Comparison of ENCODE assay signal across 9 mouse cellular contexts in the genomic region with DNA sequence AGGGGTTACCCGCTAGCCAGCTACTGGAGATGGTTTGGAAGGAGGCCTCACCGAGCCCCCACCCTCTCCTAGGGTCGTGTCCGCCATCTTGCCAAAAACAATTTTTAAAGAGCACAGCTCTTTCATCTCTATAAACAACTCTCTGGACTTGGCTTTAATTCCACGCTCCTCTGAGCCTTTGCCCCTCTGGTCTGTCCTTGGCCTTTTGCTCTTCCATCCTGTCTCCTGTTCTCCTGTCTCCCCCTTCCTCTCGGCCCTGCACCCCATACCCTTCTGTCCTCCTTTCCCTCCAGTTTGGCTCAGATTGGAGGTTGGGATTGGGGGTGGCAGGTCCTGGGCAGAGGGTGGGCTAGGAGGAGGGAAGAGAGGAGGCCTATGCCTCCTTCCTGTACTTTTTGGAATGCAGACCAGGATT. TPM values are rescaled to one million over a fixed set of nuclear protein-coding genes. Genes with fewer than 3 reads are reported as not detected.
A peak's percentile ranks its signal among the peaks of the same experiment; 100 is the strongest.
DNase-seq lines count a peak whose midpoint lies in the region; ATAC-seq and TF ChIP-seq lines count a peak whose summit lies in the region.
"Had no signal": no experiment of that assay in that cellular context is flagged by ENCODE, and none has a peak within 500 bp of the region (broad histone marks: within the 10 kb centered on the region; RNA-seq: fewer than 3 reads in every experiment).

No protein-coding gene starts in this region.

- ATAC-seq in heart, embryonic 12.5 days (ENCODE audit: insufficient number of reproducible peaks, low FRiP score): no peak
- ATAC-seq in lung, postnatal 0 days: no peak
- no peak for ATAC-seq in activated CD4-positive, CD25-positive, alpha-beta regulatory T cell, adult 4 months

- no peak for TF ChIP-seq CTCF in MEL (IDR thresholded peaks at IDR 0.05 in 2 of 3, conservative IDR thresholded peaks at IDR 0.05 in 1 of 3; ENCODE audit: control insufficient read depth in 1 of 3, insufficient read depth in 1 of 3, low read depth in 2 of 3, low read length in 3 of 3, poor library complexity in 1 of 3, severe bottlenecking in 1 of 3)
- no peak for TF ChIP-seq CTCF in lung, postnatal 0 days (IDR thresholded peaks at IDR 0.05)

- DNase-seq in heart, postnatal 25 days (ENCODE audit: low spot score): no peak
- no peak for DNase-seq in MEL (ENCODE audit: low read depth, low spot score)
- no peak for DNase-seq in hindbrain, embryonic 10.5 days (ENCODE audit: low spot score)
- DNase-seq in lung, postnatal 0 days (ENCODE audit: low spot score): no peak
- DNase-seq in frontal cortex, postnatal 36 days (ENCODE audit: low spot score in 2 of 2): no peak
- DNase-seq in testis, postnatal 14 days (ENCODE audit: low spot score): no peak

- H3K36me3 ChIP-seq in heart, embryonic 12.5 days: peaks cover 30% of the 10 kb centered on the region
- peaks cover 0 to 13% of the 10 kb centered on the region in 2 experiments; a peak in 2 of 4 replicates for H3K36me3 ChIP-seq in MEL (ENCODE audit: control insufficient read depth in 1 of 2, insufficient read depth in 2 of 2, low read length in 2 of 2)
- peaks cover 17% of the 10 kb centered on the region for H3K36me3 ChIP-seq in hindbrain, embryonic 10.5 days
- H3K36me3 ChIP-seq in lung, postnatal 0 days (ENCODE audit: insufficient read depth, low read length): peaks cover 3% of the 10 kb centered on the region; the same call in 1 of the 2 replicates

- 0 out of 4 replicates have a peak, but pooled peaks of 1 of the 2 experiments have one; percentile 19 for TF ChIP-seq POLR2A in MEL (IDR thresholded peaks at IDR 0.05; ENCODE audit: control insufficient read depth in 1 of 2, insufficient read depth in 1 of 2, low read depth in 1 of 2, low read length in 2 of 2, poor library complexity in 1 of 2)

- no peak for TF ChIP-seq RAD21 in MEL (IDR thresholded peaks at IDR 0.05; ENCODE audit: low read depth, low read length)

- intact Hi-C loops in heart, postnatal 25 days (cut with DNase I): no loop called here

- H3K27me3 ChIP-seq in heart, embryonic 12.5 days (replicated peaks): no peaks in the 10 kb centered on the region
- H3K27me3 ChIP-seq in MEL (ENCODE audit: control insufficient read depth in 1 of 2, insufficient read depth in 2 of 2, low read length in 2 of 2): no peaks in the 10 kb centered on the region
- peaks cover 21% of the 10 kb centered on the region for H3K27me3 ChIP-seq in hindbrain, embryonic 10.5 days (ENCODE audit: insufficient read depth, poor library complexity, severe bottlenecking)
- no peaks in the 10 kb centered on the region for H3K27me3 ChIP-seq in lung, postnatal 0 days (replicated peaks; ENCODE audit: insufficient read depth, low read length)

- H3K79me2 ChIP-seq in MEL (ENCODE audit: control insufficient read depth, insufficient read depth, low read length, poor library complexity): peaks cover 3% of the 10 kb centered on the region

- H3K4me1 ChIP-seq in heart, embryonic 12.5 days (replicated peaks): peaks cover 98% of the 10 kb centered on the region
- peaks cover under 1 to 23% of the 10 kb centered on the region in 2 experiments for H3K4me1 ChIP-seq in MEL (ENCODE audit: control insufficient read depth in 1 of 2, insufficient read depth in 2 of 2, low read length in 2 of 2)
- H3K4me1 ChIP-seq in hindbrain, embryonic 10.5 days (replicated peaks): peaks cover 100% of the 10 kb centered on the region
- peaks cover 45% of the 10 kb centered on the region for H3K4me1 ChIP-seq in lung, postnatal 0 days (ENCODE audit: insufficient read depth, low read depth, low read length)

- peak overlapping the region; percentile 100 for H3K4me2 ChIP-seq in heart, embryonic 12.5 days
- peak overlapping the region; percentile 98 for H3K4me2 ChIP-seq in lung, postnatal 0 days (replicated peaks; ENCODE audit: low read depth, low read length)

- H3K27ac ChIP-seq in heart, embryonic 12.5 days (ENCODE audit: poor library complexity, severe bottlenecking): peak overlapping the region; percentile 87
- H3K27ac ChIP-seq in MEL (ENCODE audit: control insufficient read depth, low read depth, low read length): no peak overlapping the region
- peak overlapping the region; percentile 93 for H3K27ac ChIP-seq in hindbrain, embryonic 10.5 days
- H3K27ac ChIP-seq in lung, postnatal 0 days (ENCODE audit: low read length): peak overlapping the region; percentile 84

- 23% methylated on average over 6 of the region's 6 CpGs for WGBS in heart, embryonic 12.5 days
- 14% methylated on average over 6 of the region's 6 CpGs for WGBS in hindbrain, embryonic 10.5 days
- 5% methylated on average over 6 of the region's 6 CpGs for WGBS in lung, postnatal 0 days

- no peak for TF ChIP-seq EP300 in MEL (IDR thresholded peaks at IDR 0.05; ENCODE audit: low read depth in 1 of 2, low read length in 2 of 2)
- no peak for TF ChIP-seq EP300 in lung, postnatal 0 days (IDR thresholded peaks at IDR 0.05)

- peak overlapping the region; percentile 77 for H3K4me3 ChIP-seq in heart, embryonic 12.5 days
- H3K4me3 ChIP-seq in MEL (ENCODE audit: control insufficient read depth in 1 of 2, insufficient read depth in 1 of 2, low read depth in 2 of 2, low read length in 2 of 2): peak overlapping the region; percentile 36 to 38; a peak in 2 of 4 replicates
- peak overlapping the region; percentile 83 for H3K4me3 ChIP-seq in hindbrain, embryonic 10.5 days
- H3K4me3 ChIP-seq in lung, postnatal 0 days (ENCODE audit: low read depth, low read length): peak overlapping the region; percentile 63

- no peaks in the 10 kb centered on the region for H3K9me3 ChIP-seq in heart, embryonic 12.5 days (replicated peaks)
- H3K9me3 ChIP-seq in MEL (replicated peaks; ENCODE audit: insufficient read depth, low read length): no peaks in the 10 kb centered on the region
- H3K9me3 ChIP-seq in hindbrain, embryonic 10.5 days: no peaks in the 10 kb centered on the region
- no peaks in the 10 kb centered on the region for H3K9me3 ChIP-seq in lung, postnatal 0 days (ENCODE audit: low read length)

- H3K9ac ChIP-seq in heart, embryonic 12.5 days: peak overlapping the region; percentile 88
- H3K9ac ChIP-seq in MEL (ENCODE audit: control insufficient read depth, low read depth, low read length, poor library complexity, severe bottlenecking): peak overlapping the region; percentile 55
- H3K9ac ChIP-seq in lung, postnatal 0 days (replicated peaks; ENCODE audit: low read depth): peak overlapping the region; percentile 29; the same call in 1 of the 2 replicates

TF ChIP-seq in MEL, 35 proteins besides CTCF, POLR2A, EP300 and RAD21:
- no peak for TF ChIP-seq CHD2 (IDR thresholded peaks at IDR 0.05; ENCODE audit: low read length)
- no peak for TF ChIP-seq RCOR1 (IDR thresholded peaks at IDR 0.05; ENCODE audit: low read depth, low read length)
- TF ChIP-seq ZNF384 (IDR thresholded peaks at IDR 0.05; ENCODE audit: low read depth, low read length): no peak
- TF ChIP-seq ELF1 (IDR thresholded peaks at IDR 0.05; ENCODE audit: low read depth, low read length): no peak
- TF ChIP-seq JUND (IDR thresholded peaks at IDR 0.05; ENCODE audit: low read depth, low read length): no peak
- TF ChIP-seq GATA1 (IDR thresholded peaks at IDR 0.05; ENCODE audit: low read depth, low read length): no peak
- no peak for TF ChIP-seq MAX (IDR thresholded peaks at IDR 0.05; ENCODE audit: low read length)

RNA-seq across cellular contexts. Expression of a gene that starts 18.6 kb away (rescaled TPM):
- 3.5 and 3.9 TPM in 2 replicates for polyA plus RNA-seq in heart, embryonic 12.5 days (2016; fragmentation: Nextera tagmentation; extraction: Ambion mirVana)
- 1 to 10 TPM in 1 of 2 experiments, under 1 TPM in 1; 0.52 to 1.1 TPM for total RNA-seq in heart, postnatal 25 days (2021)
- total RNA-seq in MEL (2012; rRNA removed): not detected in 2 replicates
- not detected for polyA plus RNA-seq in MEL (2012; ENCODE audit: insufficient read depth in 1 of 2, insufficient read length in 2 of 2, low read depth in 1 of 2, low replicate concordance in 2 of 2, missing spikeins in 1 of 2)
- 0.44 TPM in 1 of 2 replicates, not detected in the other for polyA plus RNA-seq in hindbrain, embryonic 10.5 days (2016; fragmentation: Nextera tagmentation; extraction: Ambion mirVana)
- 0.56 and 1.0 TPM in 2 replicates for polyA plus RNA-seq in lung, postnatal 0 days (2015; fragmentation: Nextera tagmentation; extraction: Ambion mirVana)
- under 1 TPM in 1 of 2 experiments, not detected in 1; 0.41 TPM for polyA plus RNA-seq in activated CD4-positive, CD25-positive, alpha-beta regulatory T cell, adult 4 months (2017; shearing (Covaris generic))
- total RNA-seq: common myeloid progenitor, adult 5-6 weeks had no signal

RNA-seq across cellular contexts. Expression of a gene that starts 36.6 kb away (rescaled TPM):
- 33.8 and 35.1 TPM in 2 replicates for polyA plus RNA-seq in heart, embryonic 12.5 days (2016; fragmentation: Nextera tagmentation; extraction: Ambion mirVana)
- 10 to 100 TPM; 11.8 TPM for total RNA-seq in heart, postnatal 25 days (2021)
- 9.8 and 12.1 TPM in 2 replicates for total RNA-seq in MEL (2012; rRNA removed)
- 10 to 100 TPM in 1 of 2 experiments, not detected in 1; 13.7 TPM for polyA plus RNA-seq in MEL (2012; ENCODE audit: insufficient read depth in 1 of 2, insufficient read length in 2 of 2, low read depth in 1 of 2, low replicate concordance in 2 of 2, missing spikeins in 1 of 2)
- 28.4 and 53.7 TPM in 2 replicates for polyA plus RNA-seq in hindbrain, embryonic 10.5 days (2016; fragmentation: Nextera tagmentation; extraction: Ambion mirVana)
- polyA plus RNA-seq in lung, postnatal 0 days (2015; fragmentation: Nextera tagmentation; extraction: Ambion mirVana): 26.2 and 28.8 TPM in 2 replicates
- polyA plus RNA-seq in activated CD4-positive, CD25-positive, alpha-beta regulatory T cell, adult 4 months (2017; shearing (Covaris generic)): 10 to 100 TPM in 1 of 2 experiments, 1 to 10 TPM in 1; 9.0 to 13.7 TPM

RNA-seq across cellular contexts. Expression of a gene that starts 56.6 kb away (rescaled TPM):
- polyA plus RNA-seq in heart, embryonic 12.5 days (2016; fragmentation: Nextera tagmentation; extraction: Ambion mirVana): 27.0 and 27.7 TPM in 2 replicates
- under 1 TPM; 0.28 to 0.52 TPM for total RNA-seq in heart, postnatal 25 days (2021)
- 83.4 and 104 TPM in 2 replicates for total RNA-seq in MEL (2012; rRNA removed)
- 10 to 100 TPM; 56.9 to 69.4 TPM for polyA plus RNA-seq in MEL (2012; ENCODE audit: insufficient read depth in 1 of 2, insufficient read length in 2 of 2, low read depth in 1 of 2, low replicate concordance in 2 of 2, missing spikeins in 1 of 2)
- polyA plus RNA-seq in hindbrain, embryonic 10.5 days (2016; fragmentation: Nextera tagmentation; extraction: Ambion mirVana): 45.3 and 63.7 TPM in 2 replicates
- 2.5 and 2.6 TPM in 2 replicates for polyA plus RNA-seq in lung, postnatal 0 days (2015; fragmentation: Nextera tagmentation; extraction: Ambion mirVana)
- polyA plus RNA-seq in activated CD4-positive, CD25-positive, alpha-beta regulatory T cell, adult 4 months (2017; shearing (Covaris generic)): 10 to 100 TPM; 10.1 to 17.7 TPM

RNA-seq across cellular contexts. Expression of a gene that starts 59.8 kb away (rescaled TPM):
- 196 and 201 TPM in 2 replicates for polyA plus RNA-seq in heart, embryonic 12.5 days (2016; fragmentation: Nextera tagmentation; extraction: Ambion mirVana)
- total RNA-seq in heart, postnatal 25 days (2021): 1 to 10 TPM; 4.2 to 4.6 TPM
- 443 and 477 TPM in 2 replicates for total RNA-seq in MEL (2012; rRNA removed)
- polyA plus RNA-seq in MEL (2012; ENCODE audit: insufficient read depth in 1 of 2, insufficient read length in 2 of 2, low read depth in 1 of 2, low replicate concordance in 2 of 2, missing spikeins in 1 of 2): 100 to 1,000 TPM; 395 to 643 TPM
- polyA plus RNA-seq in hindbrain, embryonic 10.5 days (2016; fragmentation: Nextera tagmentation; extraction: Ambion mirVana): 225 and 320 TPM in 2 replicates
- polyA plus RNA-seq in lung, postnatal 0 days (2015; fragmentation: Nextera tagmentation; extraction: Ambion mirVana): 11.1 and 16.9 TPM in 2 replicates
- polyA plus RNA-seq in activated CD4-positive, CD25-positive, alpha-beta regulatory T cell, adult 4 months (2017; shearing (Covaris generic)): 100 to 1,000 TPM; 118 to 121 TPM

Comparison
In these comparisons a context has a peak if more than half of its experiments do, and no peak if none do; other contexts are left out.
1. H3K9ac ChIP-seq: peak in every context shown above with its lines; median percentile 88 in heart, embryonic 12.5 days; 55 in MEL; 29 in lung, postnatal 0 days.